Mouse (Mus musculus): ENCODE results near the gene M1ap.
A peak's percentile ranks its signal among the peaks of the same experiment; 100 is the strongest.

The M1ap gene

GRCm38 (mm10) chr6:82971031-82971430 is 24.3 kb downstream of the M1ap start:
- no peaks in the 10 kb centered on the region for H3K27me3 ChIP-seq (ENCODE audit: control insufficient read depth, insufficient read depth, low read length, poor library complexity, severe bottlenecking)
- peak; percentile 62 for DNase-seq (ENCODE audit: low read depth, low spot score)

GRCm38 (mm10) chr6:82987411-82987971 is 40.8 kb downstream of the M1ap start:
- no peak for DNase-seq (ENCODE audit: low read depth, low spot score)
- no peaks in the 10 kb centered on the region for H3K36me3 ChIP-seq (ENCODE audit: control insufficient read depth, insufficient read depth, low read length, poor library complexity, severe bottlenecking)
- no peaks in the 10 kb centered on the region for H3K27me3 ChIP-seq (ENCODE audit: control insufficient read depth, insufficient read depth, low read length, poor library complexity, severe bottlenecking)

More at GRCm38 (mm10) chr6:82971031-82971430, 24.3 kb downstream of the M1ap start:
- no peaks in the 10 kb centered on the region for H3K36me3 ChIP-seq (ENCODE audit: control insufficient read depth, insufficient read depth, low read length, poor library complexity, severe bottlenecking)

GRCm38 (mm10) chr6:82993696-82994095 is 47.0 kb downstream of the M1ap start:
- Histone ChIP-seq H3K36me3 (ENCODE audit: control insufficient read depth, insufficient read depth, low read length, poor library complexity, severe bottlenecking) (no peaks in the 10 kb centered on the region), H3K27me3 (ENCODE audit: control insufficient read depth, insufficient read depth, low read length, poor library complexity, severe bottlenecking) (no peaks in the 10 kb centered on the region)
- DNase-seq (ENCODE audit: low read depth, low spot score) = no peak

- Histone ChIP-seq H3K27me3 (ENCODE audit: control insufficient read depth, insufficient read depth, low read length, poor library complexity, severe bottlenecking) (no peaks in the 10 kb centered on the region), H3K36me3 (ENCODE audit: control insufficient read depth, insufficient read depth, low read length, poor library complexity, severe bottlenecking) (no peaks in the 10 kb centered on the region)
- DNase-seq (ENCODE audit: low read depth, low spot score) = peak; percentile 25
Measured at GRCm38 (mm10) chr6:82994372-82994771, 47.7 kb downstream of the M1ap start.

GRCm38 (mm10) chr6:82996740-82997315 is 50.1 kb downstream of the M1ap start:
- peak; percentile 96 for DNase-seq (ENCODE audit: low read depth, low spot score)
- H3K36me3 ChIP-seq (ENCODE audit: control insufficient read depth, insufficient read depth, low read length, poor library complexity, severe bottlenecking) = no peaks in the 10 kb centered on the region
- no peaks in the 10 kb centered on the region for H3K27me3 ChIP-seq (ENCODE audit: control insufficient read depth, insufficient read depth, low read length, poor library complexity, severe bottlenecking)

GRCm38 (mm10) chr6:82997511-82998102 is 50.9 kb downstream of the M1ap start:
- H3K27me3 ChIP-seq (ENCODE audit: control insufficient read depth, insufficient read depth, low read length, poor library complexity, severe bottlenecking) = no peaks in the 10 kb centered on the region
- no peaks in the 10 kb centered on the region for H3K36me3 ChIP-seq (ENCODE audit: control insufficient read depth, insufficient read depth, low read length, poor library complexity, severe bottlenecking)
- DNase-seq (ENCODE audit: low read depth, low spot score) = no peak

GRCm38 (mm10) chr6:82998326-82998725 is 51.6 kb downstream of the M1ap start:
- peak; percentile 35 for DNase-seq (ENCODE audit: low read depth, low spot score)
- Histone ChIP-seq H3K36me3 (ENCODE audit: control insufficient read depth, insufficient read depth, low read length, poor library complexity, severe bottlenecking) (no peaks in the 10 kb centered on the region), H3K27me3 (ENCODE audit: control insufficient read depth, insufficient read depth, low read length, poor library complexity, severe bottlenecking) (no peaks in the 10 kb centered on the region)

- no peak for DNase-seq (ENCODE audit: low read depth, low spot score)
- Histone ChIP-seq H3K36me3 (ENCODE audit: control insufficient read depth, insufficient read depth, low read length, poor library complexity, severe bottlenecking) (no peaks in the 10 kb centered on the region), H3K27me3 (ENCODE audit: control insufficient read depth, insufficient read depth, low read length, poor library complexity, severe bottlenecking) (no peaks in the 10 kb centered on the region)
Measured at GRCm38 (mm10) chr6:82999986-83000385, 53.3 kb downstream of the M1ap start.

- Histone ChIP-seq H3K36me3 (ENCODE audit: control insufficient read depth, insufficient read depth, low read length, poor library complexity, severe bottlenecking) (no peaks in the 10 kb centered on the region), H3K27me3 (ENCODE audit: control insufficient read depth, insufficient read depth, low read length, poor library complexity, severe bottlenecking) (no peaks in the 10 kb centered on the region)
- DNase-seq (ENCODE audit: low read depth, low spot score) = no peak
Measured at GRCm38 (mm10) chr6:83003082-83003481, 56.4 kb downstream of the M1ap start.

GRCm38 (mm10) chr6:83003850-83004249 is 57.1 kb downstream of the M1ap start:
- Histone ChIP-seq H3K36me3 (ENCODE audit: control insufficient read depth, insufficient read depth, low read length, poor library complexity, severe bottlenecking) (no peaks in the 10 kb centered on the region), H3K27me3 (ENCODE audit: control insufficient read depth, insufficient read depth, low read length, poor library complexity, severe bottlenecking) (no peaks in the 10 kb centered on the region)
- no peak for DNase-seq (ENCODE audit: low read depth, low spot score)

GRCm38 (mm10) chr6:83004309-83004708 is 57.6 kb downstream of the M1ap start:
- Histone ChIP-seq H3K36me3 (ENCODE audit: control insufficient read depth, insufficient read depth, low read length, poor library complexity, severe bottlenecking) (no peaks in the 10 kb centered on the region), H3K27me3 (ENCODE audit: control insufficient read depth, insufficient read depth, low read length, poor library complexity, severe bottlenecking) (no peaks in the 10 kb centered on the region)
- no peak for DNase-seq (ENCODE audit: low read depth, low spot score)

GRCm38 (mm10) chr6:83004872-83005271 is 58.2 kb downstream of the M1ap start:
- no peaks in the 10 kb centered on the region for H3K27me3 ChIP-seq (ENCODE audit: control insufficient read depth, insufficient read depth, low read length, poor library complexity, severe bottlenecking)
- peak; percentile 66 for DNase-seq (ENCODE audit: low read depth, low spot score)
- H3K36me3 ChIP-seq (ENCODE audit: control insufficient read depth, insufficient read depth, low read length, poor library complexity, severe bottlenecking) = no peaks in the 10 kb centered on the region

- no peaks in the 10 kb centered on the region for H3K27me3 ChIP-seq (ENCODE audit: control insufficient read depth, insufficient read depth, low read length, poor library complexity, severe bottlenecking)
- no peak for DNase-seq (ENCODE audit: low read depth, low spot score)
- H3K36me3 ChIP-seq (ENCODE audit: control insufficient read depth, insufficient read depth, low read length, poor library complexity, severe bottlenecking) = no peaks in the 10 kb centered on the region
Measured at GRCm38 (mm10) chr6:83005444-83006011, 58.8 kb downstream of the M1ap start.

- DNase-seq (ENCODE audit: low read depth, low spot score) = no peak
- Histone ChIP-seq H3K27me3 (ENCODE audit: control insufficient read depth, insufficient read depth, low read length, poor library complexity, severe bottlenecking) (no peaks in the 10 kb centered on the region), H3K36me3 (ENCODE audit: control insufficient read depth, insufficient read depth, low read length, poor library complexity, severe bottlenecking) (no peaks in the 10 kb centered on the region)
Measured at GRCm38 (mm10) chr6:83006114-83006513, 59.4 kb downstream of the M1ap start.

- DNase-seq (ENCODE audit: low read depth, low spot score) = peak; percentile 51
- no peaks in the 10 kb centered on the region for H3K27me3 ChIP-seq (ENCODE audit: control insufficient read depth, insufficient read depth, low read length, poor library complexity, severe bottlenecking)
Measured at GRCm38 (mm10) chr6:83008659-83009058, 62.0 kb downstream of the M1ap start.

More at GRCm38 (mm10) chr6:83008659-83009058, 62.0 kb downstream of the M1ap start:
- no peaks in the 10 kb centered on the region for H3K36me3 ChIP-seq (ENCODE audit: control insufficient read depth, insufficient read depth, low read length, poor library complexity, severe bottlenecking)
